Mouse (Mus musculus) liver, embryonic 16.5 days (tissue): ENCODE results near the gene Col10a1. TPM values are rescaled to one million over a fixed set of nuclear protein-coding genes. Genes with fewer than 3 reads are reported as not detected.
"Not testable (repeated sequence)": the region's sequence is repeated elsewhere in the genome, so short reads cannot be mapped to it uniquely, and the experiment has no call there.

Source experiments
- ATAC-seq: fragments of 200-750 bp; cut with Nextera tagmentation; 2 replicates; pipeline ENCODE4 v1.8.0; 2017; ENCODE audit warnings: low read depth, mild to moderate bottlenecking, moderate number of reproducible peaks, moderate library complexity
- H3K27ac ChIP-seq: fragments of 300-500 bp; sonication (generic); 2 replicates; pipeline ENCODE4 v1.5.1; 2014; ENCODE audit warnings: mild to moderate bottlenecking, low read length
- H3K27me3 ChIP-seq: fragments of 300-500 bp; sonication (generic); 2 replicates; pipeline ENCODE4 v1.6.1; 2014; ENCODE audit warnings: low read depth, low read length, mixed read lengths; ENCODE audit not compliant: control insufficient read depth, insufficient read depth
- H3K36me3 ChIP-seq: fragments of 300-500 bp; sonication (generic); 2 replicates; pipeline ENCODE4 v1.6.1; 2014; ENCODE audit warnings: mild to moderate bottlenecking; ENCODE audit not compliant: control insufficient read depth, insufficient read depth
- H3K4me1 ChIP-seq: fragments of 300-500 bp; sonication (generic); 2 replicates; pipeline ENCODE4 v1.6.1; 2014; ENCODE audit warnings: low read depth, low read length, mixed read lengths; ENCODE audit not compliant: control insufficient read depth
- H3K4me2 ChIP-seq: fragments of 300-500 bp; sonication (generic); 2 replicates; pipeline ENCODE4 v1.6.1; 2014; ENCODE audit warnings: low read depth, low read length, mixed read lengths
- H3K4me3 ChIP-seq: fragments of 300-500 bp; sonication (generic); 2 replicates; pipeline ENCODE4 v1.5.1; 2014; ENCODE audit warnings: low read depth, mild to moderate bottlenecking, low read length
- H3K9ac ChIP-seq: fragments of 300-500 bp; sonication (generic); 2 replicates; pipeline ENCODE4 v1.6.1; 2014; ENCODE audit warnings: low read depth, low read length
- H3K9me3 ChIP-seq: fragments of 300-500 bp; sonication (generic); replicated peaks from 2 replicates; pipeline ENCODE4 v1.6.1; 2016; ENCODE audit warnings: low read length; ENCODE audit not compliant: control insufficient read depth
- WGBS: fragments of 180-500 bp; shearing (Covaris S2); extraction: QIAGEN DNeasy Blood & Tissue Kit; methylation state at CpG from one replicate; pipeline ENCODE4 v1.1.7; 2014; ENCODE audit not compliant: insufficient replicate concordance; 5-methylcytosine and 5-hydroxymethylcytosine counted together
- polyA plus RNA-seq: library from polyadenylated mRNA; unstranded; fragments of >200 nt; fragmentation: Nextera tagmentation; extraction: Ambion mirVana; gene quantifications from 2 replicates; pipeline ENCODE4 v1.2.1, GENCODE M21; 2015

Gene Col10a1
- polyA plus RNA-seq, 1 experiment from 2014 or later: 0.05 TPM

- Histone ChIP-seq H3K9ac (no peak overlapping the region), H3K4me2 (no peak overlapping the region), H3K27ac (no peak overlapping the region), H3K36me3 (no peaks in the 10 kb centered on the region), H3K27me3 (no peaks in the 10 kb centered on the region), H3K4me3 (no peak overlapping the region), H3K9me3 (no peaks in the 10 kb centered on the region), H3K4me1 (no peaks in the 10 kb centered on the region)
- no peak for ATAC-seq
Measured at GRCm38 (mm10) chr10:34399267-34399666, 9.5 kb downstream of the Col10a1 start.

- H3K27me3 ChIP-seq: no peaks in the 10 kb centered on the region
- peak within 1 kb of the TSS; percentile 90 for H3K9ac ChIP-seq
- WGBS: under 1% methylated on average over 49 of the region's 49 CpGs
- H3K4me3 ChIP-seq: peak within 1 kb of the TSS; percentile 86
- no peaks in the 10 kb centered on the region for H3K36me3 ChIP-seq
- H3K4me2 ChIP-seq: peak within 1 kb of the TSS; percentile 77
- peak within 1 kb of the TSS; percentile 93 for H3K27ac ChIP-seq
- no peaks in the 10 kb centered on the region for H3K9me3 ChIP-seq
- peaks cover 23% of the 10 kb centered on the region for H3K4me1 ChIP-seq
- ATAC-seq: peak; percentile 94
Measured at GRCm38 (mm10) chr10:34418204-34418756, 28.5 kb downstream of the Col10a1 start, which contains the start of gene Nt5dc1. TSS of gene Nt5dc1 (minus strand) at chr10:34418552.

- not testable (repeated sequence) for H3K36me3 ChIP-seq, H3K9me3 ChIP-seq, H3K27me3 ChIP-seq
- Histone ChIP-seq H3K4me2 (peak overlapping the region; percentile 77), H3K4me1 (peaks cover 23% of the 10 kb centered on the region), H3K27ac (peak overlapping the region; percentile 48; the same call in 1 of the 2 replicates), H3K9ac (peak overlapping the region; percentile 55; the same call in 1 of the 2 replicates), H3K4me3 (peak overlapping the region; percentile 86)
- WGBS: 62% methylated on average over 4 of the region's 4 CpGs
- peak; percentile 9; the same call in 1 of the 2 replicates for ATAC-seq
Measured at GRCm38 (mm10) chr10:34418794-34419193, 29.0 kb downstream of the Col10a1 start.

- Histone ChIP-seq H3K9ac (no peak overlapping the region), H3K9me3 (no peaks in the 10 kb centered on the region), H3K36me3 (no peaks in the 10 kb centered on the region), H3K27ac (no peak overlapping the region), H3K4me3 (no peak overlapping the region), H3K27me3 (no peaks in the 10 kb centered on the region), H3K4me2 (no peak overlapping the region), H3K4me1 (no peaks in the 10 kb centered on the region)
- ATAC-seq: no peak
Measured at GRCm38 (mm10) chr10:34431783-34432182, 42.0 kb downstream of the Col10a1 start.

- H3K9me3 ChIP-seq, H3K36me3 ChIP-seq, H3K4me2 ChIP-seq, H3K4me3 ChIP-seq, H3K27ac ChIP-seq, ATAC-seq, H3K9ac ChIP-seq, H3K27me3 ChIP-seq, H3K4me1 ChIP-seq: not testable (repeated sequence)
- WGBS: 81% methylated on average over 6 of the region's 14 CpGs
Measured at GRCm38 (mm10) chr10:34434191-34434590, 44.4 kb downstream of the Col10a1 start.

Other genes with a start within 250 kb of the Col10a1 start
- gene Dse, start 182.3 kb upstream of the Col10a1 start, polyA plus RNA-seq: 6.5 and 6.9 TPM in 2 replicates
- gene Tspyl1, start 107.8 kb upstream of the Col10a1 start, polyA plus RNA-seq: 22.5 and 24.5 TPM in 2 replicates
- gene Tspyl4, start 92.5 kb upstream of the Col10a1 start, polyA plus RNA-seq: 0.39 and 0.71 TPM in 2 replicates
- 6.2 and 7.2 TPM in 2 replicates for gene Nt5dc1, start 28.6 kb downstream of the Col10a1 start, polyA plus RNA-seq
- gene Frk, start 93.4 kb downstream of the Col10a1 start, polyA plus RNA-seq: 1.1 and 1.9 TPM in 2 replicates